Mouse (Mus musculus) MEL (cell line): ENCODE measurements at regions not wholly inside any gene's neighbourhood (a gene's known extent, or its start where the extent isn't known, plus 50 kb on each side); places are given as distances from the start of the nearest gene placed in this dataset.

Experiments
- CTCF ChIP-seq, 3 experiments: IDR thresholded peaks in 2 of 3; conservative IDR thresholded peaks in 1 of 3; 2 replicates each; pipeline ENCODE4 v1.5.1; 2011 to 2012; ENCODE audit warnings: low read length in 3 of 3, low read depth in 2 of 3, mild to moderate bottlenecking in 2 of 3, improper control_type of control experiment in 1 of 3, inconsistent platforms in 1 of 3, mixed read lengths in 1 of 3, moderate library complexity in 1 of 3; ENCODE audit not compliant: control insufficient read depth in 1 of 3, insufficient read depth in 1 of 3, poor library complexity in 1 of 3, severe bottlenecking in 1 of 3
- GABPA ChIP-seq: IDR thresholded peaks from 2 replicates; pipeline ENCODE4 v1.6.1; 2012; ENCODE audit warnings: low read depth, mild to moderate bottlenecking, inconsistent platforms, low read length, improper control_type of control experiment, moderate library complexity
- POLR2A ChIP-seq, 2 experiments: IDR thresholded peaks; 2 replicates each; pipeline ENCODE4 v1.6.1; 2011 to 2012; ENCODE audit warnings: low read length in 2 of 2, mild to moderate bottlenecking in 2 of 2, control low read depth in 1 of 2, improper control_type of control experiment in 1 of 2, low read depth in 1 of 2, moderate library complexity in 1 of 2; ENCODE audit not compliant: control insufficient read depth in 1 of 2, insufficient read depth in 1 of 2, poor library complexity in 1 of 2
- ZC3H11A ChIP-seq: IDR thresholded peaks from 2 replicates; pipeline ENCODE4 v1.6.1; 2012; ENCODE audit warnings: low read depth, mild to moderate bottlenecking, inconsistent platforms, low read length, improper control_type of control experiment

GRCm38 (mm10) chr12:109674766-109675165 is 74.6 kb upstream of the Rtl1 start:
- no peak for TF ChIP-seq GABPA
- no peak for TF ChIP-seq POLR2A (IDR thresholded peaks at IDR 0.05; ENCODE audit: control insufficient read depth in 1 of 2, insufficient read depth in 1 of 2, low read depth in 1 of 2, low read length in 2 of 2, poor library complexity in 1 of 2)
- TF ChIP-seq CTCF (IDR thresholded peaks at IDR 0.05 in 2 of 3, conservative IDR thresholded peaks at IDR 0.05 in 1 of 3; ENCODE audit: control insufficient read depth in 1 of 3, insufficient read depth in 1 of 3, low read depth in 2 of 3, low read length in 3 of 3, poor library complexity in 1 of 3, severe bottlenecking in 1 of 3): no peak
- TF ChIP-seq ZC3H11A: no peak
